Mouse (Mus musculus): ENCODE data around the gene Cog5. TPM values are rescaled to one million over a fixed set of nuclear protein-coding genes. Genes with fewer than 3 reads are reported as not detected.

Gene Cog5
- polyA plus RNA-seq, 1 experiment from 2014 or later = 29.7 TPM

DNA sequence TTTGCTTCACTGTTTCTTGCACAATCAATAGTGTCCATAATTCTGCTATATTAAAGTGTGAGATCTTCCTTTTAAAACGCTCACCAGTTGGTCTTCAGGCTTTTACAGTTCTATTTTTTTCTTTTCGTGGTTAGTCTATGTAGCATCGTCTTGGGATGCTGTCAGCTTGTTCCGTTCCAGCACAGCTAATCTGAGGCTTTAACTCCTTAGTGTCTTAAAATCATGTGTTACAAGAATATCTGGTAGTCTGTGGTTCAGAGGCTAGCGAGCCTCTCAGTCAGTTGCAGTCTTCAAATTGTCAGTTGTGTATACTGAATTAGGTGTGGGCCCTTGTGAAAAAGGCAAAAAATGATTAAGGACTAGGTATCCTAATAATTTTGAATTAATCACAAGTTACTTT, 57.6 kb downstream of the Cog5 start:
- Histone ChIP-seq H3K27me3 (replicated peaks) (no peaks in the 10 kb centered on the region), H3K27ac (no peak overlapping the region), H3K4me3 (replicated peaks) (no peak overlapping the region), H3K9ac (no peak overlapping the region), H3K4me2 (no peak overlapping the region), H3K36me3 (no peaks in the 10 kb centered on the region), H3K9me3 (no peaks in the 10 kb centered on the region), H3K4me1 (no peaks in the 10 kb centered on the region)
- no peak for ATAC-seq (ENCODE audit: insufficient read depth, low FRiP score, low read depth)
- WGBS = 44% methylated on average over 5 of the region's 5 CpGs

DNA sequence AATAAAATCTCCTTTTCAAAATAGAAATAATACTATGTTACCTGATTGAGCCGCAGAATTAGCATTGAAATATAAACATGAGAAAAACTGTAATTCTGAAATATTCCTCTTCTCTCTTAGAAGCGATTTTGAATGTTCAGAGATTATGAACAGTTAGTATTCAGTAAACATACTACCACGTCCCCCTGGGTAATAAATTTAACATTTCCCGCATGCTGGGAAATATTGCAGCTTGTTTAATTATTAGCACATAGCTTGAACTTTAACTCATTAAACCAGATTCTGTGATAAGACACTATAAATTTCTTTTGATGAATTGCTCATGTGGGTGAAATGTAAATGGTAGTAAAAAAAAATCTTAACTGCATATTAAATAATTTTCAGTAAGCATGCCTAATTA, 58.1 kb downstream of the Cog5 start:
- Histone ChIP-seq H3K27me3 (replicated peaks) (no peaks in the 10 kb centered on the region), H3K9me3 (no peaks in the 10 kb centered on the region), H3K9ac (no peak overlapping the region), H3K4me3 (replicated peaks) (no peak overlapping the region), H3K4me2 (no peak overlapping the region), H3K36me3 (no peaks in the 10 kb centered on the region), H3K4me1 (no peaks in the 10 kb centered on the region), H3K27ac (no peak overlapping the region)
- ATAC-seq (ENCODE audit: insufficient read depth, low FRiP score, low read depth) = no peak
- WGBS = 60% methylated on average over 4 of the region's 4 CpGs

DNA sequence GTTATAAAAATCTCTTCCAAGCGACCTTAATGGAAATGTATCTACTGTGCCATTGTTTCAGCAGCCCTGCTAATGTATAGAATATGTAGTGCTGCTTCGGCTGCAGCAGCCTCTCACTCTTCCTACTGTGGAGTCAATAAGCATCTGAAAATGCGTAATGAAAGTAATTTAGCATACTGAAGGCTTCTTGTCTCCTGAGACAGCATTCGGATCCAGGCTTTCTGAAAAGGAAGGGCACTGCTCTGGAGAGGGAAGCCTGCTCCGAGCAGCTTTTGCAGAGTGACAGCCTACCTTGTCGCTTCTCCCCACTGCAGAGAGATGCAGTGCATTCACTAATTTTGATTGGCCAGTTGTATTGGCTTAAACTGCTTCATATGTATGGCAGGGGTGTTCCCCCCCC, 58.9 kb downstream of the Cog5 start, which contains the start of gene Gpr22:
TSS of gene Gpr22 (minus strand) at position 348 of the 400 bp plus-strand sequence.
- ATAC-seq (ENCODE audit: insufficient read depth, low FRiP score, low read depth) = no peak
- Histone ChIP-seq H3K4me2 (no peak within 1 kb of the TSS), H3K36me3 (no peaks in the 10 kb centered on the region), H3K9me3 (no peaks in the 10 kb centered on the region), H3K9ac (no peak within 1 kb of the TSS), H3K27me3 (replicated peaks) (no peaks in the 10 kb centered on the region), H3K4me3 (replicated peaks) (no peak within 1 kb of the TSS), H3K27ac (no peak within 1 kb of the TSS), H3K4me1 (no peaks in the 10 kb centered on the region)
- WGBS = 48% methylated on average over 6 of the region's 6 CpGs

DNA sequence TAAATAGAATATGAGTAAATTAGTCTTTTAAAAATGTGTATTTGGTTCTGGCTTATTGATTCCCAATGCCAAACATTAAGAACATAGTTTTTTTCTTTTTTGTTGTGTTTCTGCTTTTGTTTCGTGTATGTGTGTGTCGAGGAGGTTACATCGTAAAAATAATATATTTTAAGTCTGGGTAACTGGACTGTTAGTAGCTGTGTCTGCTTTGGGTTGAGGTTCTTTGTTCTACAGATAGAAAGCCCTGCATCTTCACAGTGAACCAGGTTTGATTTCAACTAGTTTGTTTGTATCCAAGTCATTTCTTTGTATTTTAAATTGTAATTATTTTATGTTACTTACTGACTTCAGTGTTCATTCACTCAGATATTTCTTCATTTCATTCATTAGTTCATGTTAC, 59.4 kb downstream of the Cog5 start:
- ATAC-seq (ENCODE audit: insufficient read depth, low FRiP score, low read depth) = no peak
- WGBS = 91% methylated on average over 3 of the region's 3 CpGs
- H3K27me3 ChIP-seq (replicated peaks) = no peaks in the 10 kb centered on the region
- H3K4me2 ChIP-seq = no peak overlapping the region
- no peak overlapping the region for H3K4me3 ChIP-seq (replicated peaks)
- H3K27ac ChIP-seq = no peak overlapping the region
- H3K9ac ChIP-seq = no peak overlapping the region
- H3K4me1 ChIP-seq = no peaks in the 10 kb centered on the region
- H3K36me3 ChIP-seq = no peaks in the 10 kb centered on the region
- no peaks in the 10 kb centered on the region for H3K9me3 ChIP-seq

DNA sequence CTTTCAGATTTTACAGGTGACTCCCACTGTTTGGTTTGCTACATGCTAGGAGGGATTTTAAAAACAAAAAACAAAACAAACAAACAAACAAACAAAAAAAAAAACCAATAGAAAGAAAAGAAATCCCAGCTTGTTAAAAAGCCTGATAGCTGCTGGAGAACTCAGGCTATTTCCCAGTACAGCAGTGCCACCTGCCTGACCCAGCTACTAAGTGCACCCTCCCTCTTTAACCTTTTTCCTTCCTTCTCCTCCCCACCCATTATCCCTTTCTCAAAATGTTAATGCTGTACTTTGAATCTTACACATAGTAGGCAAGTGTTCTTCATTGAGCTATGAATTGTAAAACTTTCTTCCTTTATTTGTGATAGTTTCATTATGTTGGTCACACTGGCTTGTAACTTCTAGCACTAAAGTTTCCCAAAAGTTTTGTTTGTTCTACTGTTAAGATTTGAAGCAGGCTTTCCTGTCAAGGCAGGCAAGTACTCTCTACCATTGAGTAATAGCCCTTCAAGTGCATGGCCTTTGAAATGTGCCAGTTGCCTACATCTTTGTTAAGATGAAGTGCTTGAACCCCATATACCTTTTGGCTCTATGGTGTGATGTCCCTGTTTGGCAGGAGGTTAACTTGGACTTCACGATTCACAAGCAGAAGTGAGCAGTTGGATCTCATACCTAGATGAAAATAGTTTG, 65.1 kb downstream of the Cog5 start:
- Histone ChIP-seq H3K4me2 (no peak overlapping the region), H3K4me1 (no peaks in the 10 kb centered on the region), H3K27me3 (replicated peaks) (no peaks in the 10 kb centered on the region), H3K9me3 (no peaks in the 10 kb centered on the region), H3K9ac (no peak overlapping the region), H3K4me3 (replicated peaks) (no peak overlapping the region), H3K36me3 (no peaks in the 10 kb centered on the region), H3K27ac (no peak overlapping the region)
- ATAC-seq (ENCODE audit: insufficient read depth, low FRiP score, low read depth) = no peak
- WGBS = 73% methylated on average over 1 of the region's 1 CpGs

DNA sequence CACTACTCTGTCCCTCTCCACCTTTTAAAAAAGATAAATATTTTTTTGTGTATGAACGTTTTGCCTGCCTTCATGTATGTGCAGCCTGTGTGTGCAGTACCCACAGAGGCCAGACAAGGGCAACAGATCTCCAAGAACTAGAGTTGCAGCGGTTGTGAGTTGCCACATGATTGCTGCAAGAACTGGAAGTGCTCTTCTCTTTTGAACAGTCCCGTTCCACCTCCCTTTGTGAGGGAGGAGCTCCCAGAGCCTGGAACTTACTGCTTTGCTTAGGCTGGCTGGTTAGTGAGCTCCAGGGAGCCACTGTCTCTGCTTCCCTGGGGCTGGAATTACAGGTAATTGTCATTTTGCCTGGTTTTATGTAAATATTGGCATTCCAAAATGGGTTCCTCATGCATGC, 69.9 kb downstream of the Cog5 start:
- Histone ChIP-seq H3K36me3 (no peaks in the 10 kb centered on the region), H3K4me3 (replicated peaks) (no peak overlapping the region), H3K27ac (no peak overlapping the region), H3K4me1 (no peaks in the 10 kb centered on the region), H3K4me2 (no peak overlapping the region), H3K27me3 (replicated peaks) (no peaks in the 10 kb centered on the region), H3K9ac (no peak overlapping the region), H3K9me3 (no peaks in the 10 kb centered on the region)
- no peak for ATAC-seq (ENCODE audit: insufficient read depth, low FRiP score, low read depth)
- WGBS = 91% methylated on average over 3 of the region's 3 CpGs

DNA sequence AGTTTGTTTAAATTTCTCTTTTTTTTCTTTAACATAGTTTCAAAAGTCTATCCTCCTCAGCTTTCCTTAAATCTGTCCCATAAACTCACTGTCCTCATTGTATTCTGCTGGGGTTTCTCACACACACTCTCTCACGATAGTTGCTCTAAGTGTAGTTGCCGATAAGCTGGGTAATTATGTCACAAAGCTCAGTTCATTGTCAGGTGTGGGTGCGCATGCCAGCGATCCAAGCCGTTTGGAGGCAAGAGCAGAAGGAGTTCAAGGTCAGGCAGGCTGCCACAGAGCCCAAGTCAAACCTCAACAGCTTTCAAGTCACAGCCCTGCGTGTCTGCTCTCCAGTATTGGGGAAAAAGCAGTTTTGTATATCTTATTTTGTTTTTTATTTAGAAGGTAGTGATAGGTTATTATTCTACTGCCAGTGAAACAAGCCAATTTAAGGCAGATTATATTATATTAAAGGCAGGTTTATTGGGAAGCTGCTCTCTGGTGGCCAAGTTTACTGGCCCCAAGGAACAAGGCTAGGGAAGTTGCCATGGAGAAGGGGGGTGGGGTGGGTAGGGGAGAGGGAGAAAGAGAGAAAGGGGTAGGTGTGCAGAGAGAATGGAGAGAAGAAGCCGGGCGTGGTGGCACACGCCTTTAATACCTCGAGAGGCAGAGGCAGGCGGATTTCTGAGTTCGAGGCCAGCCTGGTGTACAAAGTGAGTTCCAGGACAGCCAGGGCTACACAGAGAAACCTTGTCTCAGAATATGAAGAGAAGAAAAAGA, 71.0 kb downstream of the Cog5 start:
- Histone ChIP-seq H3K4me1 (no peaks in the 10 kb centered on the region), H3K9ac (no peak overlapping the region), H3K4me3 (replicated peaks) (no peak overlapping the region), H3K27ac (no peak overlapping the region), H3K36me3 (no peaks in the 10 kb centered on the region), H3K9me3 (no peaks in the 10 kb centered on the region), H3K4me2 (no peak overlapping the region), H3K27me3 (replicated peaks) (no peaks in the 10 kb centered on the region)
- ATAC-seq (ENCODE audit: insufficient read depth, low FRiP score, low read depth) = no peak
- WGBS = 79% methylated on average over 12 of the region's 12 CpGs

DNA sequence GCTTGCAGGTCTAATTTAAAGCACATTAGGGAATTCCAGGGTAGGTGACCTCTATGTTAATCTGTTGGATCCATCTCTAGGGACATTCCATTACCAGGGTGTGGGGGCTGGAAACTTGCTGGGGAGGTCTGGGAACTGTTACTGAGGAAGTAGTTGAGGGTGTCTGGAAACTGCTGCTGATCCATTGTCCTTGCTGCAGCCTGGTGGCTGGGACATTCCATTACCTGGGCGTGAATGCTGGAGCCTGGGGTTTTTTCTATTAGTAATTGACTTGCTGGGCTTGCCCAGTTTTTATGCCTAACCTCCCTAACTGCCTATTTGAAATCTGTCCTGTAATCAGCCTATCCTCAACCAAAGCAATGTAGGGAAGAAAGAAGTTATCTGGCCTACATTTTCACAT, 72.0 kb downstream of the Cog5 start:
- no peaks in the 10 kb centered on the region for H3K9me3 ChIP-seq
- WGBS = 47% methylated on average over 1 of the region's 1 CpGs
- no peak overlapping the region for H3K4me2 ChIP-seq
- H3K36me3 ChIP-seq = no peaks in the 10 kb centered on the region
- H3K4me3 ChIP-seq (replicated peaks) = no peak overlapping the region
- no peaks in the 10 kb centered on the region for H3K4me1 ChIP-seq
- H3K9ac ChIP-seq = no peak overlapping the region
- no peak overlapping the region for H3K27ac ChIP-seq
- no peaks in the 10 kb centered on the region for H3K27me3 ChIP-seq (replicated peaks)
- ATAC-seq (ENCODE audit: insufficient read depth, low FRiP score, low read depth) = no peak

DNA sequence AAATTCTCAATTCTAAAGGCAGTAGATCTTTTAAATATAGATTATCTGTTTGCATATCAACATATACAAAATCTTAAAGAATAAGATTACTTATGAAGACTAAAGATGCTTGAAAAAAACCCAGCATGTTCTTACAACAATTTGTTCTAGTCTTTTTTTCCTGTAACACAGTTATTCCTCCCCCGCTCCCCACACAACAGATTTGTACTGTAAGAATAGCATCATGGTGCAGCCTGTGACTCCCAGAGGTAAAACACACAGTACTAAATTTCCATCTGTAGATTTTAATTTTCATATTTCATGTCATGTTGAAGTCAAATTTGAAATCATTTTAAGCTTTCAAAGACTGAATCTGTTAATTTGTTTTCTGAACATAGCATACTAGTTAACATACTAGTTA, 75.5 kb downstream of the Cog5 start:
- WGBS = 94% methylated on average over 1 of the region's 1 CpGs
- no peaks in the 10 kb centered on the region for H3K27me3 ChIP-seq (replicated peaks)
- no peak overlapping the region for H3K4me2 ChIP-seq
- no peaks in the 10 kb centered on the region for H3K36me3 ChIP-seq
- no peak overlapping the region for H3K27ac ChIP-seq
- no peak overlapping the region for H3K4me3 ChIP-seq (replicated peaks)
- no peak for ATAC-seq (ENCODE audit: insufficient read depth, low FRiP score, low read depth)
- no peak overlapping the region for H3K9ac ChIP-seq
- H3K4me1 ChIP-seq = no peaks in the 10 kb centered on the region
- H3K9me3 ChIP-seq = no peaks in the 10 kb centered on the region

DNA sequence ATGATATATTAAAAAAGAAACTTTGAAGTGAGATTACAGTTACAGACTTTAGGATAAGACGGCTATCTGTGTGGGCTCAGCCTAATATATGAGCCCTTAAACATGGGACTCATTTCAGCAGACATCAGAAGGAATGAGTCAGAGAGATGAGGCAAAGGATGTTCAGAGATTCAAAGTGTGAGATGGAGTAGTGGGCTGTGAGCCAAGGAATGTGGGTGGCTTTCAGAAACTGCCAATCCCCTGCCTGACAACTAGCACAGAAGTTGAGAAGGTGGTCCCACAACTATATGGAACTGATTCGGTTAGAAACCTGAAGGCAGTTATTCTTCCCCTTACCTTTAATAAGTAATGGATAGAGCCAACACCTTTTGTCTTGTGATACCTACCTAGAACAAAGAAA, 79.9 kb downstream of the Cog5 start:
- Histone ChIP-seq H3K27me3 (replicated peaks) (no peaks in the 10 kb centered on the region), H3K4me2 (no peak overlapping the region), H3K9me3 (no peaks in the 10 kb centered on the region), H3K4me1 (no peaks in the 10 kb centered on the region), H3K27ac (no peak overlapping the region), H3K4me3 (replicated peaks) (no peak overlapping the region), H3K9ac (no peak overlapping the region), H3K36me3 (no peaks in the 10 kb centered on the region)
- WGBS = 80% methylated on average over 2 of the region's 2 CpGs
- ATAC-seq (ENCODE audit: insufficient read depth, low FRiP score, low read depth) = no peak

DNA sequence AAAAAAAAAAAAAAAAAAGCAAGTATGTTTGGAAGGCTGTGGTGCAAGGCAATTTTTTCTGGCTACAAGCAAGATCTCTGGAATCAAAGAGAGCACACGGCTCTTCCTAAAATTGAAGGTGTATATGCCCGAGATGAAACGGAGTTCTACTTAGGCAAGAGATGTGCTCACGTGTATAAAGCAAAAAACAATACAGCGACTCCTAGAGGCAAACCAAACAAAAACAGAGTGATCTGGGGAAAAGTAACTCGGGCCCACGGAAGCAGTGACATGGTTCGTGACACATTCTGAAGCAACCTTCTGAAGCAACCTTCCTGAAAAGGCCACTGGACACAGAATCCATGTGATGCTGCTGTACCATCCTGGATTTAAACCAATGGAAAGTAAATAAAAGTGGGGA, 92.6 kb downstream of the Cog5 start:
- no peak for ATAC-seq (ENCODE audit: insufficient read depth, low FRiP score, low read depth)
- Histone ChIP-seq H3K36me3 (no peaks in the 10 kb centered on the region), H3K9me3 (no peaks in the 10 kb centered on the region), H3K4me2 (no peak overlapping the region), H3K4me1 (no peaks in the 10 kb centered on the region), H3K27me3 (replicated peaks) (no peaks in the 10 kb centered on the region), H3K4me3 (replicated peaks) (no peak overlapping the region), H3K27ac (no peak overlapping the region), H3K9ac (no peak overlapping the region)
- 84% methylated on average over 8 of the region's 8 CpGs for WGBS

DNA sequence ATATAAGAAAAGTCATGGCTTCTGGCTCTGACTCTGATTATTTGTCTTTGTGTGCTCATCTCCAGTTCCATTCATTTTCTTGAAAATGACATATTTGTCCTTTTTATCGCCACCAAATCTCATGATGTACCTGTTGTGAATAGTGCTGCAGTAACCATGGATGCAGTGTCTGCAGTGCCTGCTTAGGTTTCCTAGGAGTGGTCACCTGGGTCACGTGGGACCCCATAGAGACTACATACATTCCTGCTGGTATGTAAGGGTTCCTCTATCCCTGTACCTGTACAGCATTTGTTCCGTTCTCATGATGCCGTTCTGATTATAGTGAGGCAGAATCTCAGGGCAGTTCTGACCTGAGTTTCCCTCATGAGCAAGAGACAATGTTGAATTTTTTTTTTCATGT, 95.2 kb downstream of the Cog5 start:
- Histone ChIP-seq H3K4me1 (no peaks in the 10 kb centered on the region), H3K27me3 (replicated peaks) (no peaks in the 10 kb centered on the region), H3K9me3 (no peaks in the 10 kb centered on the region), H3K27ac (no peak overlapping the region), H3K9ac (no peak overlapping the region), H3K36me3 (no peaks in the 10 kb centered on the region), H3K4me2 (no peak overlapping the region), H3K4me3 (replicated peaks) (no peak overlapping the region)
- 95% methylated on average over 4 of the region's 4 CpGs for WGBS
- no peak for ATAC-seq (ENCODE audit: insufficient read depth, low FRiP score, low read depth)

All from stomach, embryonic 15.5 days (tissue).